Mouse (Mus musculus) ovary, postnatal 36 days (tissue): Measurements from ENCODE around the gene Med12l.

Source experiments
- DNase-seq: peaks from one replicate; pipeline ENCODE4 v3.0.0; 2022; ENCODE audit warnings: low spot score, mixed read lengths

Med12l gene

GRCm38 (mm10) chr3:59005271-59005995, at the start of gene Med12l:
TSS of gene Med12l (plus strand) at chr3:59005825.
- peak; percentile 76 for DNase-seq

DNA sequence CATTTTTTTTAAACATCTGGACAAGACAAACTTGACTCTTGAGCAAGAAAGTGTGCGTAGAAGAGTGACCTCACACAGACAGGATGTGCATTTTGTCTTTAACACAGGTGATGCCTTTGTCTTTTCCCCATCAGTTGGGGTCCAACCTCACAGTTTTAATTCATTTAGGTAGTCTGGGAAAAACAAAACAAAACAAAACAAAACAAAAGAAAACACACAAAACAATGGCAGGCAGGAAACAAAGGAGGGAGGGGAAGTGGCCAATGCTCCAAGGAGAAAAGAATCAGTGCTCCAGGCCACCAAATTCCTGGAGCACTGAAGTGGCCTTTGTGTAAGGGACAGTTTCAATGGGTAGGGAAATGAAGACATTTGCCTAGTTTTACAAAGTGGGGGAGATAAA, 44.5 kb upstream of the Med12l start:
- no peak for DNase-seq

DNA sequence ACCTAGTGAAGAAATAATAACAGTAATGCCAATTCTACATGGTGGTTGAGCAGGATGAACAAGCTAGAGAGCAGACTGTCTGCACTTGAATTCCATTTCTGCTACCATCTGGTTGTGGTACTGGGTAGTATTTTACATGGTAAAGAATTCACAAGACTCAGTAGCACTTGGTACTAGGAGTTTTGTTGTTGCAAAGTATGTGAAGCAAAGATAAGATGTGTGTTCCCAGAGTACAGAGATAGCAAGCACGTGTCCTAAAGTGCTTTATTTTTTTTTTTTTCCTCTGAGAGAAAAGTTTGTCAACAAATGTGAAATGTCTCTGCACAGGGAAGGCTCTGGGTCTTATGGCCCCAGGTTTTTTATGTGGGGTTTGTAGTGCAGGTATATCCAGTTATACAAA, 28.2 kb upstream of the Med12l start:
- no peak for DNase-seq

DNA sequence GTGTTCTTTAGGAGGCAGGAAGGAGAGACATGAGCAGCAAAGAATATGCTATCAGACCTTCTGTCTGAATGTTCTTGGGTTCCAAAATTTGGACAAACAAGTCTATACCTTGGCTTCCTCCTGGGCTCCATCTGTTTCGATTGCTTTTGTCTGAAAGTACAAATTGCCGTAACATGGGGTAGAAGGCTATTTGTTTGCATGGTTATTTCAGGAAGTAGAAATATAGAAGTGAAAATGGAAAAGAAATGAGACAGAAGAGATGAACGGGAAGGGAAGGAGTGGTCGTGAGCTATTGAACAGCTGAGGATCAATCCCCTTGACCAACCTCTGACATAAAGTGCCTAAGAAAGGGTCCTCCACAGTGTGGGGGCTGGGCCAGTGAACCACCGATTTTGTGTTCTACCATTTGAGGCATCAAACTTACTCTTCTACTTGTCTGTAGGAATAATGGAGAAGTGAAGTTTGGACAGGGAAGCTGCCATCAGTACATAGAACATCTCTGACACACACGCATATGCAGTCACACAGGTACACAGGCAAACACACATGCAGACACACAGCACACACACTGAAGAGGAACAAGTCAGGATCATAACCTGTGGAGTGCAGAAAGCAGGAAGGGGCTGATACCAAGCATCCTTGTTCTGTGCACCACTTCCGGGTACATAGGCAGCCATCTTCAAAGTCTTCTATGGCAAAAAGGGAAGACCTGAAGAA, 27.6 kb upstream of the Med12l start:
- no peak for DNase-seq

DNA sequence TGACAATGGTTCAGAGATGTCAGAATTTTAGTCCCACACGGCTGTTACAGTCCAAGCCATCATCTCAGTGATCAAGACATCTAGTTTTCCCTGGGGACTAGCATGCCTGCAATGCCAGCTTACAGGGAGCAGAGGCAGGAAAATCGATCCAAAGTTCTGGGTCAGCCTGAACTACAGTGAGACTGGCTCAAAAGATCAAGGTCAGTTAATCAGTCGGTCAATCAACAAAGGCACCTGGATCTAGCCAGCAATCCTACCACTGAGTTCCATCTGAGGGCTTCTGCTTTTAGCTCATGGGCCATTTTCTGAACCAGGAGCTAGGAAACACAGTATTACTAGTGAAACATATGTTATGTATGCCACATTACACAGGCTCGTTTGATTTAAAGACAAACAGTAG, 25.0 kb upstream of the Med12l start:
- no peak for DNase-seq

DNA sequence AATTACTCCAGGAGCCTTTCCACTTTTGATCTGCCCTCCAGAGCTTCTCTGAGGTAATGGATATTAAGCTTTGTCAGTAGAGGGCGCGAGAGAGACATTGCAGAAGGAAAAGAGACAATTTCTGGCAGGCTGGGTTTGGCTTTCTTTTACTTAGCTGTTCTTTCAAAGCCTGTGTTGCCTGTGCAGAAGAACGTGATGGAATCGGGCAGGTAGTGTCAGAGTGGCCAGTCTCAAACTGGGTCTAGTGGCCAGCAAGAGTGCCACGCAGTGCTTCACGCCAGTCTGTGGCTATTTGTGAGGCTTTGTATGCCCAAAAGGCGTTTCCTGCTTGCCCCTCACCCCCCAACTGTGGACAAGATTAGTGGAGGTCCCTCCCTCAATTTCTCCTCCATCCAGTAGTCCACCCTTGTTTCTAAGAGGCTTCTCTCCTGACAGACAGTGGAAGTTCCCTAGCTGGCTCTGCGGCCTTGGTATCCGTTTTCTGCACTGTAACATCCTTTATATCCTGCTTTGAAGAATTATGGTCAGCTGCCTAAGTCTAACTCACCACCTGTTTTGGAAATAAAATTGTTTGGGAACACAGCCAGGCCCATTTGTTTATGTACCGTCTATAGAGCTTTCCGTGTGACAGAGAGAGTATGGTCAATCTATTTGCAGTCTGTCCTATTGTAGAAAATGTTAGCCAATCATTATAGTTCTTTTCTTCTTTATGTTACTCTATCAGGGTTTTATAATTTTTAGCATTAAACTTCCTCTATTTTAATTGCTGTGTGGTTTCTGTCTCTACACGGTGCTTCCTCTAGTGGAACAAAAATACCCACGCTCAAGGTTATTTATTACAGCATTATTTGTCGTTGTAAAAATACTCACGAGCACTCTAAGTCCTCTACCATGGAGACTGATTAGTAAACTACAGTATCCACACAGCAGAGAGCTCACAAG, 22.5 kb upstream of the Med12l start:
- DNase-seq = peak; percentile 7

DNA sequence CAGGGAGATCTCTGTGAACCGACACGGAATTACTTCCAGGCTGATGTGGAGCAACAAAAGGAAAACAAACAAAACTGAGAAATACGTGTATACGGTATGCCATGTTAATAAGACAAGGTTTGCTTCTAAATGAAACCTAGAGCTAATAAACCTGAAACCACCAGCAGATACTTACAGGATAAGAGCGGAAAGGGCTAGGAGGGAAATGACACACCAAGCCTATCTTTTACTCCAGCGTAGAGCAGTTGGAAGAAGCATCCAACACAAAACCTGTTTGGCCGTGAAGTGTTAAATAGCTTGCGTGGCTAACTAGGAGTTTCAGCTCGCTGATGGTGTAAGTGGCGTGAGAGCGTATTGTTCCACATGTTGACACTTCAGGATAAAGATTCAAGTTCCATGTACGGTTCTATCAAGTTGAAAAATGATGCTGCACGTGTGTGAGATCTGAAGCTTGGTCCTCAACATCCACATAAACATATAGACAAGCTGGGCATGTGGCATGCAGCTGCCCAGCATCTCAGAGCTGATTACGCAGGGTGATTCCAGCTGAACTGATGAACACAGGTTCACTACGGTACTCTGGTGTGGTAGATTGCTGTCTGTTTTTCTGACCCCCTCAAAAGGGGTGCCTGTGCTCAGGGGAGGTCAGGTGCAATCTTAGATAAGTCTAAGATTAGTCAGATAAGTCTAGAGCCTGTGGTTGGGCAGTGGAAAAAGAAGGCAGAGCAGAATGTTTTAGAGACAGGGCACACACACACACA, 21.6 kb upstream of the Med12l start:
- no peak for DNase-seq

DNA sequence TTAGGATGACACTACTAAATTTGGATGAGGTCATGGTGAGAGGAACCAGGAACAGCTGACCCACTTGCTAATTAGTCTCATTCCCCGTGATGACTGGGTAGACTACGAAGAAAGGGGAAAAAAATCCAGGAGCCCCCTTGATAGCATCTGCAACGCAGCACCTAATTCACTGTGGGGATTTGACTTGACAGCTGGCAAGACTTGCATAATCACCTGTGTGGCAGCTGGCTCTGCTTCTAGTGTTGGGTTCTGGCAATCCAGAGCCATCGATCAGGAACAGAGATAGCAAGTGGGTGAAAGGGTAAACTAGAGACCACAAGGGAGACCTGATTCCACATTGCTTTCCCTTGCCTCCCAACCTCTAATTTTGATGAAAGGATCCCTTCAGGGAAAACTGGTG, 19.8 kb upstream of the Med12l start:
- no peak for DNase-seq

GRCm38 (mm10) chr3:58989374-58989773, 16.3 kb upstream of the Med12l start:
- no peak for DNase-seq

DNA sequence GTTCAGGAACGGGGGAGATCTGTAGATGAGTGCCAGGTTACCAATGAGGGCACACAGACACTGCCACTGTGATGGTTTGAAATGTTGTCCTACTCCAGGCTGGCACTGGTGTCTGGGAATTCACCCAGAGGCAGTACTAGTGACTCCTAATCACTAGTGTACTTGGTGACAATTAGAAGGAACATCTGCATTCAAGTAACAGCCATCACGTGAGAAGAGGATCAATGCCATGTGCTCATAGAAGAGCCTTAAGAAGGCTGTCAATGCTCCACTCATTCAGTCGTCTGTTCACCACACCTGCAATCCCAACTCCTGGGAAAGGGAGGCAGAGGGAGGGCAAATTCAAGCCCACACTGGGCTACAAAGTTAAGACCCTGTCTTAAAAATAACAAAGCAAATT, 15.1 kb upstream of the Med12l start:
- no peak for DNase-seq

GRCm38 (mm10) chr3:58992122-58992521, 13.5 kb upstream of the Med12l start:
- DNase-seq = no peak

DNA sequence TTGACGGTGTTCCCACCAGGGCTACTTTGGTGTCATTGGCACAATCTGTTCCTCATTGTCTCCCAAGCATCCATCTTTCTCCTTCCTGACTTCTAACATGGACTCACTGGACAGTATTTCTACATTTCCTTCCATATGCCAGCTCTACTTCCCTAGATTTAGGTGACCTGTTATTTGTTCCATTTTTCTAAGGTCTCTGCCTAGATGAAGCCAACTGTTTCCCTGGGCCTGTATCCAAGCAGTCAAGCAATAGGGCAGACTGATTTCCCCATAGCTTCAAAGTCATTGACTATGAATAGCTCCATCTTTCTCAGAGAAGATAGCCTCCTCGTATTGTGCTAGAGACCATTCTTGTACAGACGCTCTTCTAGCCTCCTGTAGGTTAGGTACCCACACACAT, 12.0 kb upstream of the Med12l start:
- DNase-seq = no peak

- DNase-seq = no peak
Observed at GRCm38 (mm10) chr3:59003756-59004155, 1.9 kb upstream of the Med12l start.

GRCm38 (mm10) chr3:59005996-59006730, 538 bp downstream of the Med12l start:
- peak; percentile 46 for DNase-seq

GRCm38 (mm10) chr3:59006731-59007441, 1.3 kb downstream of the Med12l start:
- peak; percentile 79 for DNase-seq

GRCm38 (mm10) chr3:59010276-59010675, 4.7 kb downstream of the Med12l start:
- no peak for DNase-seq

DNA sequence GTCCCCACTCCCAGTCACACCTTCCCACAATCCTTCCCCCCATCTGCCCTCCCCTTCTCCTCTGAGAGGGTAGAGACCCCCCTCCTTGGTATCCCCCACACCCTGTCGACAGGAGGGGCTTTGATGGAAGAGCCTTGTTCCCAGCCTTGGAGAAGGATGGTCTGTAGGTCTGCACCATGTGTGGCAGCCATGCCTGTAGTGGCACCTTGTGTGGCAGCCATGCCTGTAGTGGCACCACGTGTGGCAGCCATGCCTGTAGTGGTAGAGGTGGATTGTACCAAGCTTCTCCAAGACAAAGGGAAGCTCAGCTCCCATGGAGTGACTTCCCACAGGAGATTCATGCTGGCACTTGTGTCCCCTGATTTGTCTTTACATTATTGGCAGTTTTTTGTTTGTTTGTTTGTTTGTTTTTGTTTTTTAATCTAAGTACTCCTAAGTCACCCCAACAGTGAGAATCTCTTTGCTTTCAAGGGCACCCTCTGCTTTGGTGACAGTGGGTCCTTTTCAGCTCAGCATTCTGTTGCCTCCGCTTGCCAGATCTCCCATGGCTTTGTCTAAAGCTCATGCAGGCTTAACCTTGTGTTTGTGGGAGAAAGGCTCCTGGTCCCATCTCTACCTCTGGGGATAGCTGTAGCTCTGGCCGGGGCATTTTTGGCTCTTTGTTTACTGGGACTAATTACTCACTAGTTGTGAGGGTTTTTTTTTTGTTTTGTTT, 10.2 kb downstream of the Med12l start:
- no peak for DNase-seq

DNA sequence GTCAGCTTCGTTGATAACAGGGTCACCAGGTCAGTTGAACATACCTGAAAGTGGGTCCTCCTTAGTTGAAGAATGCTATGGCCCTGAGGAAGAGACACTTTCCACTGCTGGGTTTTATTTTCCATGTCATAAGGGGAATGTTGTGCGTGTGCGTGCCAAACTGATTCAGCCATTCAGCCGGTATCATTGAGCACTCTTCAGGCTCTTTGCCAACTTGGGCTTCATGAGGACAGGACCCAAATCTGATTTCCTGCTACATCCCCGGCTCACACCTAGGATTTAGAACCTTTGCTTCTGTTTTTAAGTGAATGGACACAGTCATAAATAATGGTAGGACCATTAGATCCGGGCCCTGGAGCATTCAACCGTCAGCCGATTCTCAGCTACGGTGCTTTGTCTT, 10.9 kb downstream of the Med12l start:
- no peak for DNase-seq

- no peak for DNase-seq
Observed at GRCm38 (mm10) chr3:59021236-59021635, 15.6 kb downstream of the Med12l start.

DNA sequence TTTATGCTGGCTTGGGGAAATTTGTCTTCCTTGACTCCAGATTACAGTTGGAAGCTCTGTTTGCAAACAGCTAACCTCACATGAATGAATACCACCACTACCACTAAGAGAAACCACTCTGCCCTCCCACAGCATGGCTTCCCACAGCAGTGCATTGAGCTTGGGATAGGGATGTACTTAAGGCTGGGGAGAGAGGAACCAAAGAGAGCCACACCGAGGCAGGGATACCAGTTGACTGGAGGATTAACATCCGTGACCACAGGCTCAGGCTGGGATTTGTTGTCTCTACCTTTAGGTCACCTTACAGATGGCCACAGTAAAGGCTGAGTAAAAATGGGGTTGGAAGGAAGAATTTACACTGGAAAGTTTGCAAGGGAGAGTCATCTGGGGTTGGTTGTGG, 16.6 kb downstream of the Med12l start:
- no peak for DNase-seq
